Mouse (Mus musculus) lung, adult 18-20 months (tissue): ENCODE measurements around the gene Cldn19.

ENCODE experiments used
- DNase-seq, 2 experiments: peaks; one replicate each; pipeline ENCODE4 v3.0.0; 2022; ENCODE audit warnings: mixed read lengths in 2 of 2

Gene Cldn19

GRCm38 (mm10) chr4:119305418-119305817, 50.2 kb downstream of the Cldn19 start:
- DNase-seq = no peak
